Mouse (Mus musculus): ENCODE results near the gene Lgals9.
"Not testable (repeated sequence)": the region's sequence is repeated elsewhere in the genome, so short reads cannot be mapped to it uniquely, and the experiment has no call there.

The Lgals9 gene

DNA sequence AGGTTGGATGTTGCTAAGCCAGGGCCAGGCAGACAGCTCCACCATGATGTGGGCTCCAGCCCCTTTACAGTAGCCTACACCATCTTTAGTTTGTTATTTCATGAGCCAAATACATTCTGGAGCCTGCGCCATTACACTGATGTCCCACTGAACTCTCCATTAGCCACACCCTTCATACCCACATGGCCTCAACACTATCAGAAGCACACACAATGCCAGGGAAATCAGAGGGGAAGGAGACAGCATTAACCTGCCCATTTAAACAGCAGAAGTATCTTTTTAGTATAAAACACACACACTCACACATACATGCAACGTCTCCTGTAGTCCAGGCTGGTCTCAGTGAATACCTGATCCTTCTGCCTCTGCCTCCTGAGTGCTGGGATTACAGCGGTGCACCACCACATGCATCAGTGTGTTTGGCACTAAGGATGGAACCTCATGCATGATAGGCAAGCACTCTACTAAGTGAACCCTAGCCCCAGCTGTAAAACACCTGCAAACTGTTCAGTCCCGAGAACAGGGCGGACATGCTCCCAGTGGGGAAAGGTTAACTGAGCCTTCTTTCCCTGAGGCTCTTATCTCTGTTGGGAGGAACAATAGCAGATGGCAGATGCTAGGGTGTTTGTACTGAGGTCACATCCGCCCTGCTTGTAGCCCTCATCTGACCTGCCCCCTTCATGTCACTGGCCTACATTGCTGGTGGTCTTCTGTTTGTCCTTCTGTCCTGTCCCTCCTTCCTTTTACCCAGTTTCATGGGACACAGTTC, 23.4 kb upstream of the Lgals9 start:
- DNase-seq (ENCODE audit: low spot score in 2 of 2) = peak in 1 of 2 experiments; percentile 30

DNA sequence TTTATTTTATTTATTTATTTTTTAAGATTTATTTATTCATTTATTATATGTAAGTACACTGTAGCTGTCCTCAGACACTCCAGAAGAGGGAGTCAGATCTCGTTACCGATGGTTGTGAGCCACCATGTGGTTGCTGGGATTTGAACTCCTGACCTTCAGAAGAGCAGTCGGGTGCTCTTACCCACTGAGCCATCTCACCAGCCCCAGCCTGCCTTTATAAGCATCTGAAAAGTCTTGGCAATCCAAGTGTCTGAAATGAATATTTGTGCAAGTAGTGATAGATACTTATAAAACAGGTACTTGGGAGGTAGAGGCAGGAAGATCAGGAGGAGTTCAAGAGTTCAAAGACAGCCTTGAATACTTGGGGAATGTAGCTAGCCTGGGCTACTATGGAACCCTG, 22.6 kb upstream of the Lgals9 start:
- DNase-seq (ENCODE audit: low spot score in 2 of 2) = not testable (repeated sequence)

DNA sequence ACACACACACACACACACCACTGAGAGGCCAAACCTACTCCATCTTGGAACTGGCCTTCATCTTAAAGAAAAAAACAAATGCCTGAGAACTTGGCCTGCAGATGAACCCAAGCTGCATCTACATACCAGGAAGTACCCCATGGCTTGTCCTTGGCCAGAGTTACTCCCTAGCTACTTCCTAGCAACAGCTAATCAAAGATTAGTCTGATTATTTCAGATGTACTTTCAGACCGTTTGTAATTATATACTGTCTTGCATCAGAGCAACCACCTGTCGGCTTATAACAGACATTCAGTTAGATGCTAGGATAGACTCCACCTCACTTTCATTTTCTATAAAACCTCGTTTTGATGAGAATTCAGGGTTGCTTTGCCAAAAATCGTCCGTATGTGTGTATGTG, 21.7 kb upstream of the Lgals9 start:
- DNase-seq (ENCODE audit: low spot score in 2 of 2) = no peak

DNA sequence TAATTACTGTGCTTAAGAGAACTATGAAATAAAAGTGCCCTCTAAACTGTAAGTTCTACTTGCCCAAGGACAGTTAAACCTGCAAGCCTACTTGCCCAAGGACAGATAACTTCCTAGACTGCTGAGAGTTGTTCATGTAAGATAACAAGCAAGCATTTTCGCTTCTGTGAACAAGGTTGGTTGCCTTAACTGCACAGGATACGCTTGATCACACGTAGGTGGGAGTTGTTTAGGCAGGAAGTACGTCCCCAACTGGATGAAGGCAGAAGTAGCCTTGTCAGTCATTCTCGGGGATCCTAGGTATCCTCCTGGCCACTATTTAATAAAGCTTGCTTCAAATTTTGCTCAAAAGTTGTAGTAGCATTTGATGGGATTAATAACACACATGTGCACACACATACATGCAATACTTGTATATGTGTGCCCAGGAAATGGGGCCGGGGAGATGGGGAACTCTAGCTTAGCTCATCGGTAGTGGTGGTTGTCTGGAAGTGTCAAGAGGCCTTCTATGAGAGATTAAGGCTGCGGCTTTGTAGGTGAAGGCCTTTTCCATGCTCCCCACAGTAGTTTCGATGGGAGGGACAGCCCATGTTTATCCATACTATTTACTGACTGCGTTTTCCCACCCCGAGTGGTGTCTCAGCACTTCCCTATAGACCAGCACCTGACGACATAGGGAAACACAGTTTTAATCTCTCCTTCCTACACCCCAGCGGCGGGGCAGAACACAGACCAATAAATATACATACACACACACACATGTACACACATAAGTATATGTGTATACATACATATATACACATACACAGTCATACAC, 21.0 kb upstream of the Lgals9 start:
- peak in 1 of 2 experiments; percentile 43 for DNase-seq (ENCODE audit: low spot score in 2 of 2)

DNA sequence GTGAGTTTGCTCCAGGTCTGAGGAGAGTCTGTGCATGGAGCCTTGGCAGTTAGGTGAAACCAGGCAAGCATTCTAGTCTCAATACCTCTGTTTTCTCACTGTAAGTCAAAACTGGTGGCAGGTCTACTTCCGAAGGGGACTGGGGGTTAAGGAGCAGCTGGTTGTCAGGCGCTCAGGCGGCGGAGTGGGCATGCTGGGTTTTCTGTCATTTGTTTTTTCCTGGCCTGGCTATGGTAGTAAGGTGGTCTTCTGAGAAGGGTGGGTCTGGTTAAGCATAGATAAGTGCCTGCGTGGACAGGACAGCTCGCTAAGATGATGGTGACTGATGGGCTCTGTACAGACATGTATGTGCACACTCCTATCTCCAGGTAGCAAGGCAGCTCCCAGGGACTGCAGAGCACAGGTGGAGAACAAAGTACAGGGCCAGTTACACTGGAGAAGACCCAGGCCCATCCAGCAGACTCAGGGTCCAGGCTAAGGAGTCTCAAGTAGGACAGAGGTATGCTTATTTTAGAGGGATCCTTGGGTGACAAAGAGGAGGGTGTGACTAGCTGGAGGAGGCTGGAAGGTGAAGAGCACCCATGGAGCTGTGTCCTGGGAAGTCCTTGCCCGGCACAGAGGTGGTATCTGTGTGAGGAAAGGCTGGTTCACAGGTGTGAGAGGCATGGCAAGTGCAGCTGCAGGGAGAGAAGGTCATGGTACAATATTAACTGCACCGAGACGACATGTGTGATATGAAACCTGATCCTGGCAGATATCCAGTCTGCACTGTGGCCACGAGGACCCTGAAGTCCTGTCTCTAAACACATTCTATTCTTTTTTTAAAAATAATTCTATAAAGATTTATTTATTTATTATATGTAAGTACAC, 19.3 kb upstream of the Lgals9 start:
- peak in 1 of 2 experiments; percentile 52 for DNase-seq (ENCODE audit: low spot score in 2 of 2)

DNA sequence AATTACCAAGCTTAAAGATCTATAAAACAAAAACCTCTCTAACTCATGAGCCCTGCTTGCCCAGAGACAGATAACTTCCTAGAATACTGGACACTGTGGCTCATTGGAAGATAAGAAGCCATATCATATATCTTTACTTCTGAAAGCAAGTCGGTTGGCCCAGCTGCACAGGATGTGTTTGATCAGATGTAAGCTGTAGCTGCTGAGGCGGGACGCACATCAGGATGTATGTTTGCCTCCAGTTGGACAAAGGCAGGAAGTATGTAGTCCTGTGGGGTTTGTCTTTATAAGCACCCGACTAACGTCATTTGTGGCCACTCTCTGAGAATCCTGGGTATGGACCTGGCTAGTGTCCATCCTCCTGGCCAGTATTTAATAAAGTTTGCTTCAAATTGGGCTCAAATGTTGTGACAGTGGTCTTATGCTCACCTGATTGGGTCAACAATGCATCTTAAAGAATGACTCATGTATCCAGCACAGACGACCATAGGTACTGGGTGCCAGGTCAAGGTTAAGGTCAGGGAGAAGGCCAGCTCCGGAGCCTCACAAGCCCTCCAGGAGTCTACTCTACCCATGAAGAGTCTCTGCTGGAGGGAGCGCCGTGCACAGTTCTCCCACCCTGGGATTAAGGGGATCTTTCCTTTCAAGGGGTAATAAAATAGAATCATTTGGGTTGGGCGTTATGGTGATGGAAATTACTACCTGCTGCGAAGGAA, 18.5 kb upstream of the Lgals9 start:
- DNase-seq (ENCODE audit: low spot score in 2 of 2) = peak in 1 of 2 experiments; percentile 49

DNA sequence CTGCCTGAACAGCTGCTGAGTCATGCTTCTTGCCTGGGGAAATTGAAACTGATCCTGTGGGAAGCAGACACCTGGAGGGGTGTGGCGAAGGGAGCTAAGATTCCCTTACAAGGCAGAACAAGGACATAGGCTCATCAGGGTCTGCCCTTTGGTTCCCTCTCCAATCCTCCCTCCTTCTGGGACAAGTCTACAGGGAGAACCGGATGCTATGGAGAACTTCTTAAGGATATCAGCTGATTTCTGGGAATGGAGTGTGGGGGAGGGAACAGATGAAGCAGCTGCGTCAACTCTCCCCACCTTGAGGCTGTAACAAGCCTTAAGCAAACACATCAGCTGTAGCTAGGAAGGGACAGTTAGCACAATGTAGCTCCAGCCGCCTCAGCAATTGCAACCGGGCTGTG, 17.8 kb upstream of the Lgals9 start:
- peak in 1 of 2 experiments; percentile 43 for DNase-seq (ENCODE audit: low spot score in 2 of 2)

DNA sequence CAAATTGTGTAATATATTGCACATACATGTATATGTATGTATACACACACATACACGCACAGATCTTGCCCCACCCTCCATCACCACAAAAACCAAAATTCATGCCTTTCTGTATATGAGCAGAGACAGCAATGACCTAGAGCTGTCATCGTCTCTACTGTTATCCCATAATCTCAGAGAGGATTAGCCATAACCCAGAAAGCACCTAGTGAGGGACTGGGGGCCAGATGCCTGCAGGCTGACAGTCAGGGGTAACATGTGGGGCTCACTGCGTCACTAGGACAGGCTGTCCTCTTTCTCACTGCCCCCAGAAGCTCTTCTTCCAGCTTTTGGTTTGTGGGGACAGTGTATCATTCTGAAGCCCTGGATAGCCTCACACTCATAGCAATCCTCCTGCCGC, 17.1 kb upstream of the Lgals9 start:
- DNase-seq (ENCODE audit: low spot score in 2 of 2) = peak in 1 of 2 experiments; percentile 28

DNA sequence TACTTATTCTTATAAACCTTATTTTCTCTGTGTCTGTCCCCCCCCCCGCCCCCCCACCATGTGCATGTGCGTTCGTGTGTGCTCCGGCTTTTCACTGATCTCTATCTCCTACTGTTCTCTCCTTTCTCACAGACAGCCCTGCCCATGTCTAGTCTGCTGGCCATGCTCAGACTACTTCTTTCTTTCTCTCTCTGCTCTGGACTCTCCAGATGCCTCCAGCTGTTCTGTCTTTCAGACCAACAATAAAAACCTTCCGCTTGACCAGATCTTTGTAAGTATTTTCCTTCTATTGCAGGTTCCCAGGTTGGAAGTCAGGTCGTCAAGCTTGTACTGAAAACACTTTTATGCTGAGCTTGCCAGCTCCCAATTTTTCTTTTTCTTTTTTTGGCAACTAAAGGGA, 14.4 kb upstream of the Lgals9 start:
- DNase-seq (ENCODE audit: low spot score in 2 of 2) = no peak

DNA sequence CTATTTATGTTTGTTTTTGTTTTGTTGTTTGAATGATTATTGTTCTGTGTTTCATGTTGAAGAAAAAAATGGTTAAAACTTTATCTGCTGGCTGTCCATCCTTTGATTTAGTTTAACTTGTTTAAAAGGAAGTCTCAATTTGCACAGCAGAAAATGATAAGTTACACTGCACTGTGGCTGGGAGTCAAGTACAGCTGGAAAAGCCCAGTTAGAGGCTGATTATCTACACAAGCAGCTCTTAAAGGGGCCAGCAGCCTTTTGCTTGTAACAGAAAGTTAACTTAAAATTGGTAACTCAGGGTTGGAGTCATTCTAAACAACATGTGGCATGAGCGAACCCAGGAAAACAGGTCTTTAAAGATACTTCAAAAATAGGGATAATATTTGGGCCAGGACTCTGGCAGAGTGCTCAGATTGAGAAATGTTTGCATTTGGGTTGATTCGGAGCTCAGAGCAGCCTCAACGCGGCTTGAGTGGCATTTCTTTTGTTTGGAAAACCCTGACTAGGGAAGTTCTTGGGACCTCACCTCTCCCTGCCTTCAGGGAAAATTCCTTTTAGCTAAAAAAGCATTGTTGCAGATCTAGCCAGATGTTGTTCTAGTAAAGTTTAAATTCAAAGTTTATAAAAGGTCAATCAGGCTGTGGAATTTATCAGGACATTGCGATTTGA, 6.3 kb upstream of the Lgals9 start:
- DNase-seq (ENCODE audit: low spot score in 2 of 2) = not testable (repeated sequence)

DNA sequence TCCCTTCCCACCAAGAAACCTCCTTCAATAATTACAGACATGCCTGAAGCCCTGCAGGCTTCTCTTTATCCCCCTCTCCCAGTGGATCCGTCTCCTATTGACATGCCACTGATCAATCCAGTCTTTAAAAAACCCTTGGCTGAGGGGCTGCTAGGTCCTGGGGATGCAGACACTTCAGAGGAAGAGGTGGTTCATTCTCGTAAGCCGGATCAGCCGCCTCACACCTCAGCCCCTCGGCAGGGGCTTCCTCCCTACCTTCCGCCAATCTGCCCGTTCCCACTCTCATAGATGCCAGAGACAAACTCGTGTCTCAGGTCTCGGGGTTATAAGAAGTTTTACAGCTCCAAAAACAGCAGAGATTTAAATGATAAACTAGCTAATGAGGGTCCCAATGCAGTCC, 5.3 kb upstream of the Lgals9 start:
- no peak for DNase-seq (ENCODE audit: low spot score in 2 of 2)

DNA sequence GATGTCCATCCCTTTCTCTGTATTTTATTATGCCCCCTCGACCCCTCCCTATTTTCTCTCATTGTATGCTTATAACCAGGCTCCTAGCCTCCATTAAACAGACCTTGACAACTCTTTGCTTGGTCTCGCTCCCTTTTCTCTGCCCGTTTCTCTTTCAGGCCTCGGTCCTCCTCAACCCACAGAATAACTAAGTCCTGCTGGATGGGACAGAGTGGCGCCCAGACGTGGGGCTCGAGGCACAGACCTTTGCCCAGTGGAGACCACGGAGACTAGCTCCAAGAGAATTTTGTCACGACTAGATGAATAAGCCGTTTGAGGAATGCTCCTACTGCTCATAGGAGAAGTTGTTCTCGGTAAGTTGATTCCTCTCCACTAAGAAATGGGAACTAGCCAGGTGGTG, 4.5 kb upstream of the Lgals9 start:
- DNase-seq (ENCODE audit: low spot score in 2 of 2) = not testable (repeated sequence)

DNA sequence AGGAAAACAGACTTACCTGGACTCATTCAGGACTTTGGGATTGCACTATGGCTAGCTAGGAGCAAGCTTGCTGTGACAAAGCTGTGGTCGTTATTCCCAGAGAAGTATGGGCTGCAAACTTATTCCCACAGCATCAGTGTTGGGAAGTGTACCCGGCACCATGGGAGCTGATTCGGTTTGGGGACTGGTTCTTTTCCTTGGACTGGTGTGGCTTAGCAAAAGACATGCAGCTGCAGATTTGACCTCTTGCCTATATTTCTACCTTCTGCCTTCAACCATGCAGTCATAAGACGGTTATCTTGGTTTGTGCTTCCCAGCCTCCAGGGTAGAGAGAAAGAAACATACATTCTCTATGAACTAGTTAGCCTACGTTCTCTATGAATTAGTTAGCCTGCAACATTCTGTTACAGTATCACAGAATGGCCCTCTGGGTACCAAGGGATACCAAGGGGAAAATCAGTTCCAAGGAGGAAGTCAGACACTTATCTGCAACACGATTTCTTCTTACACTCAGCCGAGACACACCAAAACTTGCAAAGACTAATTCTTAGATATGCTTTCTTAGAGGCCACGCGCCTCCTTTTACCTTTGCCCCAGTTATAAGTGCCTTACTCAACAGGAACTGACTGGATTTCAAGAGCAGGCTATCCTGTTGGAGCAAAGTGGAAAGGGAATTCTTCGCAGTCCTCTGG, 1.7 kb upstream of the Lgals9 start:
- no peak for DNase-seq (ENCODE audit: low spot score in 2 of 2)

DNA sequence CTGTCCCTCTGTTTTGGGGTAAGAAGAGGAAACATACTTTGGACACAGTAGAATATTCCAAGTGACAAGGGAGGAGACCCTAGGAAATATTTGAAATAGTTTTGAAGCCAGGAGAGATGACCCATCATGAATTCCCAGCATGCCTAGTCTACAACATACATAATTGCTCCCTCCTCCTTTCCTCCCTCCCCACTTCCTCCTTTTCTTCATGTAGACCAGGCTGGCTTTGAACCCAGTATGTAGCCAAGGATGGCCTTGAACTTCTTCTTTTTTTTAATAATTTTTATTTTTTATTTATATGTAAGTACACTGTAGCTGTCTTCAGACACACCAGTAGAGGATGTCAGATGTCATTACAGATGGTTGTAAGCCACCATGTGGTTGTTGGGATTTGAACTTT, 759 bp upstream of the Lgals9 start:
- no peak for DNase-seq (ENCODE audit: low spot score in 2 of 2)

DNA sequence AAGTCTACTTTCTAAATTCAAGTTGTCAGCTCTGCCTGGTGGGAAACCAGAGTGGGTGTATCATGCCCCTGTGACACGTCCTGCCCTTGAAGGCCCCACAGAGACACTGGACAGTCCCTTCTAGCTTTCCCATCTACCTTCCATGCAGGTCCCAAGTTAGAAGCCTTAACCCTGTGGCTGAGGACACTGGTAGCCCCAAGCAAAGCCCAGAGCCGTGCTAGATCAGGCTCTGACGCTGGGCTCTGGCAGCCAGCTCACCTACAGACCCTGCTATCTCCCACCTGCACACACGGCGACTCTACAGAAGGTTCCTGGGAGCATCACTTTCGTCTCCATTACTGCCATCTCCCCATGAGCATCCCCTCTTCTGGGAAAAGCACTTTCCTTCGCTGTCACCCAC, 1.2 kb downstream of the Lgals9 start:
- no peak for DNase-seq (ENCODE audit: low spot score in 2 of 2)

DNA sequence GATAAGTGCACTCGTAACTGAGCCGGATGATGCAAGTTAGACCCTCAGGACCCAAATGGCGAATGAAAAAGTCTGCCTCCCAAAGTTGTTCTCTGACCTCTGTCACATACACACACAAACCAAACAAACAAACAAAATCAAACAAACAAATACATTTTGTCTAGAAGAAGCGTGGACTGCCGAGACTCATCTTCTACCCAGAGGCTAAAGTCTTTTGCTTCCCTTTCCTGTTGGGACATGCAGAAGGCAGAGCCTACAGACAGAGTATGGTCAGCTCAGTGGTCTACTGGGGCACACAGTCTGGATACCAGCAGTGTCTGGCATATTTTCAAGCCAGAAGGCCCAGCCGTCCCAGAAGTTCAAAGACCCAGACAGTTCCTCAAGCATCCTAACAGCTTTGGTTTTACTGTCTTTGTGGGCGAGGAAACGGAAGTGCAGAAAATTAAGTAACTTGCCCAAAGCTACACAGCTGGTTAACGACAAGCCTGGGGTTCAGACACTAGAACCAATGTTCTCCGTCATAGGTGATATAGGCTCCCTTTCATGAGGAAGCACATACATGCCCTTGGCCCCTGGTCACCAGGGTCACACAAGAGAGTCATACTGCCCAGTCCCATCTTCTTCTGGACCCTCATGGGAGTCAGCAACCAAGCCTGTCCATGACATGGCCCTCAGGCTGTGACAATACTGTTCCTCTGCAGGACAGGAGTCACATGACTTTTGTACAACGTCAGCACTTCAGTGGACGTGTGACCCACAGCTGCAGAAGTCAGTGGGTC, 2.0 kb downstream of the Lgals9 start:
- DNase-seq (ENCODE audit: low spot score in 2 of 2) = no peak

DNA sequence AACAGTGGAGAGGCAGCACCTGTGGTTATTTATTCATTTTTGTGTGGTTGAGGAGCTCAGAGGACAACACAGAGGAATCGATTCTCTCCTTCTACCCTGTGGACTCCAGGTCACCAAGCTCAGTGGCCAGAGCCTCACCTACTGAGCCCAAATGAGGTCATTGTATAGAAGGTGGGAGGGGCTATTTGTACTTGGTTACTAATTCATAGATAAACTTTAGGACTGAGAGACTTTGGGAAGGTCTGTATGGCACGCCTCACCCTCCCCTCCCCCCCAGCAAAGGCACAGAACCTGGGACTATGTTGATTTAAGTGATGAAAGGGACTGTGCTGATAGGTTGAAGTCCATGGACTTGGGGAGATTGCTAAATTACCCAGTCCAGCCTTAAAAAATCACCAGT, 2.7 kb downstream of the Lgals9 start:
- DNase-seq (ENCODE audit: low spot score in 2 of 2) = no peak

DNA sequence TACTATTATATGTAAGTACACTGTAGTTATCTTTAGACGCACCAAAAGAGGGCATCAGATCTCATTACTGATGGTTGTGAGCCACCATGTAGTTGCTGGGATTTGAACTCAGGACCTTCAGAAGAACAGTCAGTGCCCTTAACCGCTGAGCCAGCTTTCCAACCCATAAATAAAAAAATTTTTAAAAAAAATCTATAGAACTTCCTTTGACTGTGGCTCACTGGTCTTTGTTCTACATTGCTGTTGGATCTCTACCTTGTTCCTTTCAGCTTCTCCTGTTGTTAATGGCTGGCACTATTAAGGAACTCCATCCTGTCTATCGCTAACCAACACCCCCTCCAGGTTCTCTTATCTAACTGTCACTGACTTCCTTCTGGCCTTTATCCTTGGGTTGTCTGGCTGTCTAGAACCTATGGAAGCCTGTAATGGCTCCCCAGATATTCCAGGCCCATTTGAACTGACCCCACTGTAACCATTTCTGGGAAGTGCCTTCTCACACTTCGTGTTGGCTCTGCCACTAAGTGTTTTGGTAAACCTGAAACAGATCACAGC, 4.6 kb downstream of the Lgals9 start:
- DNase-seq (ENCODE audit: low spot score in 2 of 2) = no peak

All from urinary bladder, postnatal 4 days (tissue).